Mouse (Mus musculus): Measurements from ENCODE around the gene Sp3. TPM values are rescaled to one million over a fixed set of nuclear protein-coding genes. Genes with fewer than 3 reads are reported as not detected.
"Not testable (repeated sequence)": the region's sequence is repeated elsewhere in the genome, so short reads cannot be mapped to it uniquely, and the experiment has no call there.

Sp3 gene
- total RNA-seq, 2 experiments from 2014 or later, result 68.4 to 72.5 TPM

- no peak for DNase-seq (ENCODE audit: low spot score in 2 of 2)
- H3K4me3 ChIP-seq, result peak overlapping the region; percentile 39
- peak overlapping the region; percentile 86 for H3K27ac ChIP-seq
- TF ChIP-seq CTCF (conservative IDR thresholded peaks at IDR 0.05), result no peak
Observed at GRCm38 (mm10) chr2:73003751-73004717, 23.8 kb upstream of the Sp3 start.

GRCm38 (mm10) chr2:73003049-73003448, 22.8 kb upstream of the Sp3 start:
- Histone ChIP-seq H3K4me3 (peak overlapping the region; percentile 25; the same call in 1 of the 2 replicates), H3K27ac (peak overlapping the region; percentile 86)
- DNase-seq (ENCODE audit: low spot score in 2 of 2), result no peak
- TF ChIP-seq CTCF (conservative IDR thresholded peaks at IDR 0.05), result no peak

GRCm38 (mm10) chr2:73002451-73002850, 22.2 kb upstream of the Sp3 start:
- no peak for TF ChIP-seq CTCF (conservative IDR thresholded peaks at IDR 0.05)
- Histone ChIP-seq H3K27ac (no peak overlapping the region; the same call in 1 of the 2 replicates), H3K4me3 (no peak overlapping the region)
- DNase-seq (ENCODE audit: low spot score in 2 of 2), result no peak

DNA sequence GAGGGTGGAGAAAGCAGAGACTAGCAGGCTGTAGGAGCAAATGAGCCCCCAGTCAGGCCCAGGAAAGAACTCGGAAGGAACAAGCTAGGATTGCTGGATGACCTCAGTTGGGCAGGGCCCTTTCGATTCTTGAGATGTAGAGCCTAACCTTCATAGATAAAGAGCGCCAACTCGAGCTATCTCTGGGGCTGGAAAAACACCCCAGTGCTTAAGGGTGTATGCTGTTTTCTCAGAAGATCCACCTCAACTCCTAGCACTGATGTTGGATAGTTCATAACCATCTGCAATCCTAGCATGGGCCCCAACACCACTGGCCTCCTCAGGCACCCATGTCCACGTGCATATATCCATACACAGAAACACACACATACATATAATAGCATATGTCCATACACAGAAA, 21.7 kb upstream of the Sp3 start:
- H3K4me3 ChIP-seq, result no peak overlapping the region
- no peak for DNase-seq (ENCODE audit: low spot score in 2 of 2)
- no peak for TF ChIP-seq CTCF (conservative IDR thresholded peaks at IDR 0.05)
- H3K27ac ChIP-seq, result no peak overlapping the region

DNA sequence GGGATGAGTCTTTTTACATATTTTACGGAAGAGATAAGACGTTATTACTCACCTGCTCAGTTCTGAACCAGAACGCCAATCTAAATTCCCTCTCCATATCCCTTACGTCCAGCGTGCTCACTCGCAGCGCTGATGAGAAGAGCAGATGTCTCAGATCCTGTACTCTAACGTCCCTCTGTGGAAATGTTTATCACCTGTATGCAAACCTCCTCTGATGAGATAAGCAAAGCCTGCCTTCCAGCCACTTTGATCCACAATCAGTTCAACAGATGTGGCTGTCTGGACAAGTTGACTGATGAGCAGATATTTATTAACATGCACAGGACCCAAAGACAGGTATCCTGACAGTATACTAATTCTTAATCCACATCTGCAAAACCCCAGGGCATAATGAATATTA, 19.9 kb upstream of the Sp3 start:
- Histone ChIP-seq H3K4me3 (no peak overlapping the region), H3K27ac (no peak overlapping the region)
- no peak for TF ChIP-seq CTCF (conservative IDR thresholded peaks at IDR 0.05)
- no peak for DNase-seq (ENCODE audit: low spot score in 2 of 2)

DNA sequence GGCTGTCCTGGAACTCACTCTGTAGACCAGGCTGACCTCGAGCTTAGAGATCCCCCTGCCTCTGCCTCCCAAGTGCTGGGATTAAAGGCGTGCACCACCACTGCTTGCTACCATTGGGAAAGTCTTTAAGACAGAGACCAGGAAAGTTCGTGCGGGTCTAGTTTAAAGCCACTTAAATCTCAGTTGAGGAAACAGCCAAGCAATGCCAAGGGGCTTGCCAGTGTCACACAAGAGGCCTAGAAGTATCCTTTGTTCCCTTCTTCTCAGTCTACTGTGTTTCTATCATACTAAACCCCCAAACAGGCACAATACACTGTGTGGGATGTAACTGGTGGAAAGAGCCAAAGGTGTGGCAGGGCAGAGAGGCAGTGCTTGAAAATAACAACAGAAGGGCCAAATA, 17.3 kb upstream of the Sp3 start:
- no peak for DNase-seq (ENCODE audit: low spot score in 2 of 2)
- no peak for TF ChIP-seq CTCF (conservative IDR thresholded peaks at IDR 0.05)
- Histone ChIP-seq H3K4me3 (no peak overlapping the region), H3K27ac (no peak overlapping the region)

DNA sequence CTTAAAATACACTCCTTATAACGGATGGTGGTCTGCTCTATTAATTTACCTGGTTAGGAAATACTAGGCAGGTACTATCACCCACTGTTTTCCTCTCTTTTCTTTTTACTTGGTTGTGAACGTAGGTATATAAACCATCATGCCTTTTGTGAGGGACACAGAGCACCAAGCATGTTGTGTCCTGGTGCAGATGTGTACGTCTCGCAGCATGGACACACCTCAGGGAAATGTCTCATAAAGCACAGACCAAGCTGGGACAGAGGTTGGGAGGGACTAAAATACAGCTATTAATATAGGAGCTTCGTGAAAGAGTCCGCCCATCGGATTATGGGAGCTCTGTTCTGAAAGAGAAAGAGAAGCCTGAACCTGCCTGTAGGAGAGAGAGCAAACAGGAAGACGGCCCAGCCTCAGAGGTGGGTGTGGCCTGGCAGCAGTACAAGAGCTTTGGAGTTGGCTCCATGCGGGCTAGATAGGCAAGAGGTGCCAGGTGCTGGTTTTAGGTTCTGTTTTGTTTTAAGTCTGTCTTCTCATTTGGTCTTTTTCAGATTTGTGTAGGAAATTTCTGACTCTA, 16.6 kb upstream of the Sp3 start:
- Histone ChIP-seq H3K4me3 (no peak overlapping the region), H3K27ac (peak overlapping the region; percentile 60; the same call in 1 of the 2 replicates)
- TF ChIP-seq CTCF (conservative IDR thresholded peaks at IDR 0.05), result no peak
- no peak for DNase-seq (ENCODE audit: low spot score in 2 of 2)

DNA sequence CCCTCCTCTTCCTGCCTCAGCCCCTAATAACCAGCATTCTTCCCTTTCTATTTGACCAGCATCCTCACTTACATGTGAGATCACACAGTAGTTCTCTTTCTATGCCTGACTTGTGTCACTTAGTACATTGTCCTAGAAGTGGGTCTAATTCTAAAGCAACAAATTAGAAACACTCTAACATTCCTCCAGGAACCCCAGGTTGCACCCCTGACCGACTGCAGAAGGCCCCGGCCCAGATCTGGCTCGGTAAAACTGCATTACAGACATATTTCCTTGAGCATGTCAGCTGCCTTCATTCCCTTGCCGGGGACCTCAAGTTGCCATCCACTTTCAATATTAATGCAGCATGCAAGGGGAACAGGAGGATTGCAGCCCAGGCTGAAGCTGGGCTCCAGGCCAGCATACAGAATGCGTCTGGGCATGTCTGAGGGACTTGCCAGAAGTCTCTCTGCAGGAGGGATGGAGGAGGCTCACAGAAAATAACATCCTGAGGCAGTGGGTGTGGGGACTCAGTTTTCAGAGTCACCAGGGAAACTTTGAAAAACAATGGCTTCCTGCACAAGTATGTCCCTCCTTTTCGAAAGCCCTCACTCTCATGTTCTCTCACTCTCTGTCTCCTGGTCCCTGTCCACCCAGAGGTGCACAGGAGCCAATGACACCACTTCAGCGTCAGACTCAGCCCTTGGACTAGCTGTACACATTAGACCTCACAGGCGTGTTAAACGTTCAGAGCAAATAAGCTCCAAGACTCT, 15.3 kb upstream of the Sp3 start:
- TF ChIP-seq CTCF (conservative IDR thresholded peaks at IDR 0.05), result no peak
- Histone ChIP-seq H3K4me3 (no peak overlapping the region), H3K27ac (peak overlapping the region; percentile 60)
- DNase-seq (ENCODE audit: low spot score in 2 of 2), result peak; percentile 54 to 78

DNA sequence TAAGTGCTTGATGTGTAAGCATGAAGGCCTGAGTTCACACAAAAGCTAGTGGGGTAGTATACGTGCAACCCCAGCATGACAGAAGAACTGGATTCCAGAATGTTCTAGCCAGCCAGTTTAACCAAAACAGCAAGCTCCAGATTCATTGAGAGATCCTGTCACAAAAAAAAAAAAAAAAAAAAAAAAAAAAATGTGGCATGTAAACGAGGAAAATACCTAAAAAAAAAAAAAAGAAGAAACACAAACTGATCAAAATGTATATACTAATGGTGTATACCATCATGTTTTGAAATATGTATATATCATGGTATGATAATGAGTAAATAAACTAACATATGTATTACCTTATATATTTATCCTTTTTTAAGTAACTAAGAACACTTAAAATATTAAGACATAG, 13.9 kb upstream of the Sp3 start:
- no peak overlapping the region for H3K27ac ChIP-seq
- H3K4me3 ChIP-seq, result no peak overlapping the region
- DNase-seq (ENCODE audit: low spot score in 2 of 2), result no peak
- TF ChIP-seq CTCF (conservative IDR thresholded peaks at IDR 0.05), result no peak

DNA sequence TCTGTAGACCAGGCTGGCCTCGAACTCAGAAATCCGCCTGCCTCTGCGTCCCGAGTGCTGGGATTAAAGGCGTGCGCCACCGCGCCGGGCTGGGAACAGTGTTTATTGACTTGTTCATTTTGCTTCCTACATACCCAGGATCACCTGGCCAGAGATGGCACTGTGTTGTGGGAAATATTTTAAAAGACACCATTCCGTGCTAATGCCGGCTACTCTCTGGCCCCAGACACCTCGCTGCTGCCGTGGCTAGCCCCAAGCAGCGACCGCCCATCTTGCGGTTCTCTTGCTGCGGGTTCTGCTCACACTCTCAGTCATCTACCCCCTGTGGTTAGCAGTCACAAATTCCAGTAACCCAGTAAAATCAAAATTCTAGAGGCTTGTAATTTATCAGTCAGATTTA, 12.3 kb upstream of the Sp3 start:
- no peak for TF ChIP-seq CTCF (conservative IDR thresholded peaks at IDR 0.05)
- Histone ChIP-seq H3K4me3 (no peak overlapping the region), H3K27ac (no peak overlapping the region)
- no peak for DNase-seq (ENCODE audit: low spot score in 2 of 2)

GRCm38 (mm10) chr2:72988945-72989344, 8.7 kb upstream of the Sp3 start:
- not testable (repeated sequence) for H3K27ac ChIP-seq; H3K4me3 ChIP-seq; DNase-seq (ENCODE audit: low spot score in 2 of 2)

- Histone ChIP-seq H3K27ac (no peak within 1 kb of the TSS), H3K4me3 (no peak within 1 kb of the TSS)
- no peak for TF ChIP-seq CTCF (conservative IDR thresholded peaks at IDR 0.05)
- no peak for DNase-seq (ENCODE audit: low spot score in 2 of 2)
Observed at GRCm38 (mm10) chr2:72986616-72987015, 6.4 kb upstream of the Sp3 start, which contains the start of gene Gm11084. Gm11084 (minus strand) TSS chr2:72986716.

DNA sequence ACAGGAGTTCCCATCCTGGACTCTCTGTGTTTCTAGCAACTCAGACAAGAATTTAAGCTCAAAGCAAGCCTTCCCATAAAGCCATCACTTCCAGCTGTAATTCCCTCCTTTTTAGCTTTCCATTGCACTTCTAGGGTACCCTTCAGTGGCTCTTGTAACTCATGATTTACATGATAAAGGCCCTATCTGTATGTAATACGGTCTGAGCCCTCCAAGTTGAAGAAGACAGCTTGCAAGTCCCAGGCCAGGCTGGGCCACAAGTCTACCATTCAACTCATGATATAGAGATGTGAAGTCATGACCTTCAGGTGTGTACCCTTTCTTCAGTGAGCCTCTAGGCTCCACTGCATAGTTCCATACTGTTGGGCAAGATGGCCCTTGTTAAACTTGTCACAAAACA, 5.3 kb upstream of the Sp3 start:
- no peak for TF ChIP-seq CTCF (conservative IDR thresholded peaks at IDR 0.05)
- no peak overlapping the region for H3K27ac ChIP-seq
- no peak overlapping the region for H3K4me3 ChIP-seq
- DNase-seq (ENCODE audit: low spot score in 2 of 2), result no peak
